In the genomic region with DNA sequence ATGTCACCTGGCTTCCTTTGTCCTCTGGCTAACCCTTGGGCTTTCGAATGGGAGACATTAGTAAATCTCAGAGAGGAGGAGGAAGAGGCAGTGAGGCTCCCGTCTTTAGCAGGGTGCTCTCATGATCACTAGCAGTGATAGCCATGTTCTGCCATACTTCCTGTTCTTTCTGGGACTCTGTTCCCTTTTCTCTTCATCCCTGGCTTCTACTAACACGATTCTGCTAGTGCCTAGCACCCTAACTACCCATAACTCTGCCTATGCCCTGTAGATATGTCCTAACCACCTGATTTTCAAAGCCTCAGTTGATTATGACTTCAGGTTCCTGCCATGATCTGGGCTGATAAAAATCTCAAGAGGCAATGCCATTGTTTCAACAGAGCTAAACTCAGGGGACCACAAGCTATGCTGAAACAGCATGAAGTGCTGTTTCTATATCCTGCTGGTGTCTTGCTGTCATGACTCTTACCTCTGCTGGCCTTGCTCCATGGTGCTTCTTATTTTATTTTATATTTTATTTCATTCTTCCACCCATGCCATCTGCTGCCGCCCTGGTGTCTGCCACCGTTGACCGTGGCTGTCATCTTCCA, we compare ENCODE assay signal across 13 mouse cellular contexts.
"Had no signal": no experiment of that assay in that cellular context is flagged by ENCODE, and none has a peak within 500 bp of the region (broad histone marks: within the 10 kb centered on the region; RNA-seq: fewer than 3 reads in every experiment).

No protein-coding gene starts in this region.

- DNase-seq: layer of hippocampus, adult 9-11 months; layer of hippocampus, postnatal 36 days; left cerebral cortex, postnatal 4 days; lung, adult 18-20 months; lung, postnatal 36 days; right cerebral cortex, postnatal 4 days; thymus, adult 2 months; thymus, postnatal 25 days had no signal

- H3K27ac ChIP-seq: limb, embryonic 13.5 days; liver, embryonic 14.5 days; midbrain, embryonic 15.5 days; stomach, embryonic 15.5 days had no signal

- H3K4me3 ChIP-seq: limb, embryonic 13.5 days; megakaryocyte, embryonic 14.5 days; midbrain, embryonic 15.5 days; stomach, embryonic 15.5 days had no signal

- ATAC-seq: midbrain, embryonic 15.5 days had no signal

- H3K4me1 ChIP-seq: midbrain, embryonic 15.5 days; stomach, embryonic 15.5 days had no signal
